Mouse (Mus musculus) lung, adult 2 months (tissue): ENCODE results near the gene Mid2.
A peak's percentile ranks its signal among the peaks of the same experiment; 100 is the strongest.

Source experiments
- CTCF ChIP-seq: fragments of 200-500 bp; IDR thresholded peaks from 2 replicates; pipeline ENCODE4 v1.5.1; 2011; ENCODE audit warnings: mild to moderate bottlenecking, low read length, control low read depth; ENCODE audit not compliant: insufficient read depth
- POLR2A ChIP-seq: fragments of 200-500 bp; IDR thresholded peaks from 2 replicates; pipeline ENCODE4 v1.6.1; 2011; ENCODE audit warnings: low read depth, mild to moderate bottlenecking, control low read depth, low read length, borderline replicate concordance; ENCODE audit errors: extremely low read depth

- TF ChIP-seq POLR2A: peak; percentile 32; the same call in 1 of the 2 replicates
- no peak for TF ChIP-seq CTCF
These were observed at the start of gene Mid2 for GRCm38 (mm10) chrX:140664479-140665241.
